Mouse (Mus musculus): ENCODE results near the gene Ldlr.
"Not testable (repeated sequence)": the region's sequence is repeated elsewhere in the genome, so short reads cannot be mapped to it uniquely, and the experiment has no call there.

Gene Ldlr

DNA sequence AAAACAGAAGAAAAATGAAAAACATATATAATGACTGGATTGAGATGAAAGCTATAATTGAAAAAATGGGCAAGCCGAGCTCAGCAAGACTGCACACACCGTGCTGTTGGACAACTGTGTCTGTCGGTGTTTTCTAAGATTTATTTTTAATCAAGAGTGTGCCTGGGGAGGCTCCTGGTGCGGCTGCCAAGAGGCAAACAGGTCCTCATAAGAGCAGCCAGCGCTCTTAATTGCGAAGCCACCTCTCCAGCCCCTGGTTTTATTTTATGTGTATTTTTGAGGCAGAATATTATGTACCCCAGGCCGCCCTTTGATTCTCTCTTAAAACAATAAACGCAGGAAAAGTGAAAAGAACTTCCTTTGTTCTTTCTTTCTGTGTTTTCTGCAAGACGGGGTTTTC is 65.0 kb downstream of the Ldlr start:
- DNase-seq (ENCODE audit: low read depth, low spot score): no peak

DNA sequence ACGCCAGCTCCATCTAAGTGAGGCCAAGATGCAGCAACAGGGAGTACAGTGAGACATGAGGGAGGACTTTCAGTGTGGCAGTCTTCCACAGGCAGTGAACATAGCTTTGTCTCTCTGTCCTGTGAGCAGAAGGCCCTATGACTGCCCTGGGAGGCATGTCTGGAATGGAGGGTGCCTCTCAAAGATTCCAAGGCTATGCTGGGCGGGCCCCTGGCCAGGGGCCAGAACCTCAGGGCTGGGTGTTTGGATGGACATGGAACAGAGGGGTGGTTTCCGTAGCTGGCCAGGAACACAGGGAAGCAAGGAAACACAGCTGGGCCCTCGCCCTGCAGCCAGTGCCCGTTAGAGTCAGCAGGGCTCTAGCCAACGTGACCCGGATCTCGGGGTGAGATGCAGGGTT is 68.6 kb downstream of the Ldlr start:
- no peak for DNase-seq (ENCODE audit: low read depth, low spot score)

DNA sequence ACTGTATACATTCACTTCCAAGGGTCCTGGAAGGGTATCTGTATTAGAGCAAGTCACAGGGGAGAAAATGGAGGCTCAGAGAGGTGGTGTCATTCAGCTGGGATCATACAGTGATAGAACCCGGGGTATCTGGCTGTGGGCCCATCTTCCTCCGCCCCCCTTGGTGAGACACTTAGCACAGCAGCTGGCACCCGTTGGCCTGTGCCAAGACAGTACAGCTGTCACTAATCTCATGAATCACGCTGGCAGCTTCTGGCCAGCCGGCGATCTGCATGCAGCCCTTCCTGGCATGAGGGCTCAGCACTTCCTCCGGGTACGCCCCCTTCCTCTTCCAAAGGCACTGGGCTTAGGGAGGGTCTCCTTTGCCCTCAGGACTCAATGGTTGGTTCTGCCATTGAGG is 69.4 kb downstream of the Ldlr start:
- DNase-seq (ENCODE audit: low read depth, low spot score): peak; percentile 40

DNA sequence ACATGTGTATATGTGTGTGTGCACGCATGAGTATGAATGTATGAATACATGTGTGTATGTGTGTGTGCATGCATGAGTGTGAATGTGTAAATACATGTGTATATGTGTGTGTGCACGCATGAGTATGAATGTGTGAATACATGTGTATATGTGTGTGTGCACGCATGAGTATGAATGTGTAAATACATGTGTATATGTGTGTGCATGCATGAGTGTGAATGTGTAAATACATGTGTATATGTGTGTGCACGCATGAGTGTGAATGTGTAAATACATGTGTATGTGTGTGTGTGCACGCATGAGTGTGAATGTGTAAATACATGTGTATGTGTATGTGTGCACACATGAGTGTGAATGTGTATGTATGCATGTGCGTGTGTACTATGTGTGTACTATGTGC is 70.2 kb downstream of the Ldlr start:
- not testable (repeated sequence) for DNase-seq (ENCODE audit: low read depth, low spot score)

DNA sequence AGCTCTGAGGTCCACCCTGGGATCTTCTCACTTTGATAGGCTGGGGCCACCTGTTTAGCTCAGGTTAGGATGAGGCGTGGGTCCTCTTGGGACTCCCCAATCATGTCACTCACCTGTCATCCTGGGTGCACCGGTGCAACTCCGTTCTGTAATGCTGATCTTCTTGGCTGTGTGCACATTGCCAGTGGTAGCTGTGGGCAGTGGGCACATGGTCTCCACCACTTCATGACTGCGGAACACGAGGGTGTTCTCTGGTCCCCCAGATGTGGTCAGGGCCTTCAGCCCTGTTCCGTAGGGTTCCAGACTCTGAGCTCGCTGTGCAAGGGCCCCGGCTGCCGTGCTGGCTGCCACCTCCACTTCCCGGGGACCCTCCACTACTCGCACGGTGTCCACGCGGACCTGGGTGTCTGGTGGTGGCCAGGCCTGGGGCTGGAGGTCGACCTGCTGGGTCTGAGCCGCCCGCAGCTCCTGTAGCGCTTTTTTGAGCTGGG is 71.1 kb downstream of the Ldlr start:
- no peak for DNase-seq (ENCODE audit: low read depth, low spot score)

DNA sequence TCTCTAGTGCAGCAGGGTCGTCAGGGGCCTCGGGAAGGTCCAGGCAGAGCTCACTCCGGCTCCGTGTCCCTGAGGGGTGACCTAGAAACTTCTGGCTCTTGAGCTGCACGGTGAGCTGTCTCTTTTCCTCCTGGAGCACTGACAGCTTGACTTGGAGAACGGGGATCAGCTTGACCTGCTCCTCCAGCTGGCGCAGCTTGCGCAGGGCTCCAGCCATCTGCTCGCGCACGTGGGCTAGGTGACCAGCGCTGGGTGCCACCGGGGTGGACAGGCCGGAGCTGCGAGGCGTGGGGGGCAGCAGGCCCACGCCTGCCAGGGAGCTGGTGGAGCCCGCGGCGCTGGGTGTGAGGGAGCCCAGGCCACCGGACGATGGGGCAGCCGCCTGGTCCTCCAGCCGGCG is 71.6 kb downstream of the Ldlr start:
- DNase-seq (ENCODE audit: low read depth, low spot score): no peak

DNA sequence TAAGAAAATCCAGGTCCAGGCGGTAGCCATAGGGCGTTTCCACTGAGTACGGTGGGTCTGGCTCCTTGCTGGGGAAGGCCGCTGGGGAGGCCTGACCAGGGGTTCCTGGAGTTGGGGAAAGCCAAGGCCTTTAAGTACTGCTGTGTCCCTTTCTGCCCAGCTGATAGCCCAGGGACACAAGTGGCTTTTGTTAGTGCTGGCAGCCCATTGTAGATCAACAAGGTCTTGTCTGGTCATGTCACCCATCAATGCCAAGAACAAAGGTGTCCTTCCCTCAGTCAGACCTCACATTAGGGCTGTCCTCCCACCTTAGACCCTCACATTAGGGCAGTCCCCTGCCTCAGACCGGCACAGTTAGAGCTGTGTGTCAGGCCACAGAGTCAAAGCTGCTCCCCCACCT is 72.3 kb downstream of the Ldlr start:
- no peak for DNase-seq (ENCODE audit: low read depth, low spot score)

DNA sequence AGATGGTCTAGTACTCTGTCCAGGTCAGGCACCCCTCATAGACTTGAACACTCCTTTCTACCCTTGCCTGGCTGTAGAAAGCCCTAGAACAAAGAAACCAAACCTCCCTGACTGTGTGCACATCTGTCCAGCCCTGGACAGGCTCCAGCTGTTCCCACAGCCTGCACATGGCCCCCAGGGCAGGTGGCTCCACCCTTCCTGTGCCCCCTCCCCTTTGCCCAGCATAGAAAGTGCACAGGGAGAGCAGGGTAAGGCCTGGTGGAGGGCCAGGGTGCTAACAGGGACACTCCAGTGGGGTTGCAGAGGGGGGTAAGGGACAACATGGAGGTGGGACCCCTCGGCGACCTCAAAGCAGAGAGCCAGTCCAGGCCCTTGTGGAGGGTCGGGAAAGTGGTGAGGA is 73.0 kb downstream of the Ldlr start:
- no peak for DNase-seq (ENCODE audit: low read depth, low spot score)

DNA sequence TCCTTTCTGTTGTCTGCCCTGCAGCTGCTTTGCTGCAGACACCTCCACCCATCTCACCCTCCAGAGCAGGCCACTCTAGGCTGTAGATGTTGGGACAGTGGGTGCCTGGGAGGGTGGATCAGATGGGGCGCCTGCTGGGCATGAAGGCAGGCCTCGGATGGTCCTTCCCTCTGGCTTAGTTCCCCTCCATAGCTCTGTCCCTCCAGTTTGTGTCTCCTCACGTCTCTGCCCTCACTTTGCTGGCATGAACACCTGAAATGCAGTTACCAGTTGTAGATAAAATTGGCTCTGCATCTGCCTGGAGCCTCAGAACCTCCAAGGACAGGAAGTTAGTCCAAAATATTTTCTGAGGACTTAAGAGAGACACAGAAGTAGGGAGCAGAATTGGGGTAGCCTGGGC is 73.6 kb downstream of the Ldlr start:
- DNase-seq (ENCODE audit: low read depth, low spot score): no peak

DNA sequence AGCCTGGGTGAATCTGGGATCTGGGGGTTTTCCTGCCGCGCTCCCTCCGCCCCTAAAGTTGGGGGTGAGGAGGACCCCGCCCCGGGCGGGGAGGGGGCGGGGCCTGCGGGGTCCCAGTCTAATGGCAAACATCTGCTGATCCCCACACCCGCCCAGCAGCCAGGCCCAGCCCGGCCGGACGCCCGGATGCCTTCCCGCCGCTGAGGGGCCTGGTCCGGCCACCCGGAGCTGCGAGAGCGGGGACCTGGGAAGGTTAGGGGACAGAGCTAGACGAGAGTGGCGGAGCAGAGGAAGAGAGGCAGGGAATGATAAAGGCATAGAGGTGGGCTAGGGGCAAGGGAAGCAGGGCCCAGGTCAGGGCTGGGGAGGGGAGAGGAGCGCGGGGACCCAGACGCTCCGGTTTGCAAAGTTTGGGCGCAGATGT is 74.7 kb downstream of the Ldlr start:
- no peak for DNase-seq (ENCODE audit: low read depth, low spot score)

DNA sequence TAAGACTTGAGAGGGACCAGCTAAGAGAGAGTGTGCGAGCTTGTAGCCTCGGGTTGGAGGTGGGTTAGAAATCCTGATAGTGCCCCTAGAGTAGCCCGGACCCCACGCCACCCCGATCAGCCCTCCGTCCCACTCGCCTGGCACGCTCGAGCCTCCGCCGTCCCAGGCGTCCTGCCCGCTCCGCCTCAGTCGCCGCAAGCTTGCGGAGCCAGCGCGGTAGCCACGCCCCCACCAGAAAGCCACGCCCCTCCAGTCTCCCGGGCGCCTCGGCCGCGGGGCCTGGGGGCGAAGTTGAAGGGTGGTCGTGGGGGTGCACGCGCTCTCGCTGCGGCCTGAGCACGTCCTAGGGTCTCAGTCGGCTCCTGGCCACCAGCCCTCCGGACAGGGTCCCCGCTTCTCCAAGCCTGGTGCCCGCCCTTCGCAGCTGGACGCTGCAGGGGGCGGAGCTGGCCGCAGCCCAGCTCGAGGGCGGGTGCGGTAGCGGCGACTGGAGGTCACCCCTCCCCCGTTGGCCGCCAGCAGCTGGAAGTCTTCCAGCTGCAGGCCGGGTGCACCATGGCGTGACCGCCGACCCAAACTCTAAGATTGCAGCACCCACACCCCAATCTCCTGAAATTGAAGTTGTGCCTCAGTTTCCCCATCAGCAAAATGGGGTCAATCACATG is 75.2 kb downstream of the Ldlr start, which contains the start of gene Kank2:
Kank2 (minus strand) TSS at position 400 of the 665 bp plus-strand sequence.
- no peak for DNase-seq (ENCODE audit: low read depth, low spot score)

DNA sequence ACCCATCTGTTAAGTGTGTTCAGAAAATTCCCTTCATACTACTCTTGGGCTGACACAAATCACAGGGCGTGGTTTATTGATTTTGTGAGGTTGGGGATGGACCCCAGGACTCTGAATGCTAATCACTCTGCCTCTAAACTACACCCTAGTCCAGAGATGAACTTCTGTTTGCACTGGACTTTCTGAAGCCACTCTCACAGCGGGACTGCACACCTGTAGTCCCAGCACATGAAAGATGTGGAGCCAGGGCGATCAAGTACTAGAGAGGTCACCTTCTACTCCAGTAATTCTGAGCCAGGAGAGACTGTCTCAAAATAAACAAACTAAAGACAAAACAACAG is 75.7 kb downstream of the Ldlr start:
- no peak for DNase-seq (ENCODE audit: low read depth, low spot score)

Measured in telencephalon, adult 2 months (tissue).